Mouse (Mus musculus) cerebellum, postnatal 14 days (tissue): ENCODE data around the gene Hcls1.

Experiments used
- DNase-seq, 2 experiments: peaks; one replicate each; pipeline ENCODE4 v3.0.0; 2021; ENCODE audit warnings: mixed read lengths in 2 of 2

The Hcls1 gene

DNA sequence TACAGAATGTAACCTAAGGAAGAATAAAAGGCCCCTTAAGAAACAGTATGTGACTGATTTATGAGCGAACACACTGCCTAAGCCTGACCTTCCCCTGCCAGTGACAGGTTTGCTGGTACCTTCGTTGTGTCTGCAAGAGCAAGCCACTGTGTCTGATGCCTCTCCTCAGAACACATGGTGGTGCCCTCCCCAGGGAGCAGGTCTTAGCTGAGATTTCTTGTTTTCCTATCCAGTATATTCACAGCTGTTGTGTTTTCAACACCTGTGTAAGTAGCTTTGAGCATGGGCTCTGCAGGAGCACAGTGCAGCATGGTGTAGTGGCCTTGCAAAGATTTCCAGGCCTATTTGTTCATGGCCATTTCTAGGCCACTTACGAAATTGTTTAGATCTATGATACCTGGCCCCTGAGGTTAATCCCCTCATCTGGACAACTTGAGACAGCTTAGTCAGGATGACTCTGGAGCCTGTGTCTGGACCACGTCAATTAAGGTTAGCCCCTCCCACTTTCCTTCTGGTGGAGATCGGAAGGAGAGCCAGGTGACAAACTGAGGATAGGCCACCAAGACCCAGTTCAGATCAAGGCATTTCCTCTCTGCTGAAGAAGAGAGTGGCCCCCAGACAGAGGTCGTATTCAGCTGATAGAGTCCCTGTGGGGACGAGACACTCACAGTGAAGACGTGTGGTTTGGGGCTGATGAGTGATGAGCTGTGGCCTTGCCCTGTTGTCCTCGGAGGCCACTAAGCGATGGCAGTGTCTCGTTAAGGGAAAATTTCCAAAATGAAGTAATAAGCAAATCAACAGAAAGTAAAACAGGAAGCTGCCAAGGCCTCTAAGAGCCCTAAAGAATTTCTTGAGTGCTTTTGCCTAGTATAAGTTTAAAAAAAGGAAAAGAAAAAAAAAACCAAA is 4.3 kb upstream of the Hcls1 start:
- no peak for DNase-seq

GRCm38 (mm10) chr16:36931381-36931780 is 3.4 kb upstream of the Hcls1 start:
- no peak for DNase-seq

- DNase-seq, result no peak
Measured at GRCm38 (mm10) chr16:36931976-36932375, 2.8 kb upstream of the Hcls1 start.

DNA sequence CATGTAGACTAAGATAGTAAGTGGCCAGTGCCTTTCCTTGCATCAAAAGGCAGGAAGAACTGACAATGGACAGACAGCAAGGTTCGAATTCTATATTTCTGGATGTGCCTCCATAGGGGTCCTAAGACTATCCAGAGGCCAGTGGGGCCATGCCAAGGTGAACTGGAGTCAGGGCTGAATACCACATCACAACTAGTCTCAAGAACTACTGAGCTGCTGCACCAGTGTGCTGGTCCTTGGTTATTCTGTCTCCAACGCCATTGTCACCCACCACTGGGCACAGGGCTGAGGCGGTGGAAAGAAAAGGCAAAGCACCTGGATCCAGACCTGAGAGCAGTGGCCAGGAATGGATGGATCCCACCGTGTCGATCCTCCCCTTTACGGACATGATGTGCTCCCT is 2.2 kb upstream of the Hcls1 start:
- DNase-seq, result no peak

DNA sequence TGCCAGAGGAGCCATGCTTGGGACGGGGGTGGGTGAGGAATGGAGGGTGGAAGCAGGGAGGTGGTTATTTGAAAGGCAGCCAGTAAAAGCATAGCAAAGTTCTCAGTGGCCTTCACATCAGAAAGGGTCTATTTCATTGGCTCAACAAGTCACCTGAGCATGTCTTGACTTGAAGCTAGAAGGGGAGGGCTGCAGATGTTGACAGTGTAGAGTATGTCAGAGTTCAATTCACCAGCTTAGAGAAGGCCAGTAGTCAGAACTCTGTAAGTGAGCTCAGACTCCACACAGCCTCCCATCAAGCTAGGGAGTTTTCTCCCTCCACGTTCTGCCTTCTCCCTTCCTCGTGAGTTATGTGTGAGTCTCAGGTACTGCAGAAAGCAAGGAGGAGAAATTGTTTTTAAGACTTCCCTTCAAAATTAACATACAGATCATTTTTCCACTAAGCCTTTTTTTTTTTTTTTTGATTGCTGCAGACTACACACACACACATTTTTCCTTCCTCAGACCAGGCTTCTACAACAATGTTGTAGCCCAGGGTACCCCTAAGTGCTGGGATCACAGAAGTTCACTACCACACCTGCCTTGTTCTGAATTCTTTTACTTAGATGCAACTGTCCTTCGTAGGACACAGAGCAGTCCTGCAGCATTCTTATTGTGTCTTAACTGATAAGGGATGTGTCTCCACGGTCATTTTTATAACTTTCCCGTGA is 497 bp upstream of the Hcls1 start:
- DNase-seq, result no peak

GRCm38 (mm10) chr16:36935814-36936213 is 1.0 kb downstream of the Hcls1 start:
- DNase-seq, result no peak

DNA sequence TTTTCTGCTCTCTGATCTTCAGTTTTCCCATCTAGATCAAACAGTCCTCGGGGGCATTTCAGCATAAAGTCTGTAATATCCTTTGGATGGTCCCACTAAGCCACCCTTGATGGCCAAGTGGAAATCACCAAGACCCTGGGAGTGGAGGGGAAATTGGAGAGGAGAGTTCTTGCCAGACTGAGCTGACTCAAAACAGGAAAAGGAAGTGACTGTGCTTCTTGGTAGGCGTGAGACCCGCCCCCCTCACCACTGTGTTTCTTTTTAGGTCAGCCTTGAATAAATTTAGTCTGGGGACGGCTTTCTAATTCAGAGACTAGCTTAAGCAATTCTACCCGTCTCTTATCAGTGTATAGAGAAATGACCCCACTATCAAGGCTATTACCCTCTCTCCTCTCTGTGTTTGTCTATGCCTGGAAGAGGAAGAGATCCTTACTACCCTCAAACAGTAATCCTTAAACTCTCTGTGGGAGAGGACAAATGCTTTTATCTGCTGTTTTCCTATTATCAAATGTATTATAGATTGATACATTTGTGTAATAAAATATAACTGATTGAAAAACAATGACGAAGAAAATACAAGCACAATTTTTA is 6.4 kb downstream of the Hcls1 start:
- DNase-seq, result no peak

DNA sequence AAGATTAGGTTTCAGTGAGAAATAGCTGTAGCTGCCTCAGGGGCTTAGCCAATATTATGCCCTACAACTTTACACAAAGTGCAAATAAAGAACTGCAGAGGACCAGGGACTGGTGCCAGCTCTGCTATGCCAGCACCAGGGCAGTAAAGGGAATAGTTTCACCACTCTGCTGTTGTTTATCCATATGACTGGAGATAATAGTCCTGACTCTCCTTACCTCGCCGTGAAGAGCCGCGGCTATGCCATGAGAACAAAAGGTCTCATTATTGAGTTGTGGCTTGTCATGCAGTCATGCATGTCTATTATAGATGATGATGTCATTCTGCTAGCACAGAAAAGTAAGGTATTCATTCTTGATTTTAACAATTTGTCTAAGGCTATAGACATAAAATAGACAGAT is 7.1 kb downstream of the Hcls1 start:
- no peak for DNase-seq

DNA sequence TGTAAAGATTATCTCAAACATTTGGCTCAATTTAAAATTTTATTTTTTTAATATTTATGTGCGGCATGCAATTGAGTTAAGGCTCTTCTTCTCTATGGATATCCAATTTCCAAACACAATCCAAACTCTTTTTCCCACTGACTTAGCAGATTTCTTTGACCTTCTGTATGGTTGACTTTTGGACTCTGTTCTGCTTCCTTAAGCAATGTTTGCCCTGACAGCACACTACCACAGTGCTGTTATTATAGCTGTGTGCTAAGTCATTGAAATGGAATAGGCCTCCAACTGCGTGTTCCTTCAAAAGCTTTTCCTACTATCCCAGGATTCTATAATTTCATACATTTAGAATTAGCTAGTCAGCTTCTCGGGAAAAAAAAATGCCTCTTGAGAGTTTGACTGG is 8.8 kb downstream of the Hcls1 start:
- DNase-seq, result no peak

GRCm38 (mm10) chr16:36944895-36945424 is 10.2 kb downstream of the Hcls1 start:
- DNase-seq, result peak; percentile 50 to 68

- DNase-seq, result no peak
Measured at GRCm38 (mm10) chr16:36946459-36947159, 11.8 kb downstream of the Hcls1 start.

GRCm38 (mm10) chr16:36947646-36948197 is 12.9 kb downstream of the Hcls1 start:
- no peak for DNase-seq

DNA sequence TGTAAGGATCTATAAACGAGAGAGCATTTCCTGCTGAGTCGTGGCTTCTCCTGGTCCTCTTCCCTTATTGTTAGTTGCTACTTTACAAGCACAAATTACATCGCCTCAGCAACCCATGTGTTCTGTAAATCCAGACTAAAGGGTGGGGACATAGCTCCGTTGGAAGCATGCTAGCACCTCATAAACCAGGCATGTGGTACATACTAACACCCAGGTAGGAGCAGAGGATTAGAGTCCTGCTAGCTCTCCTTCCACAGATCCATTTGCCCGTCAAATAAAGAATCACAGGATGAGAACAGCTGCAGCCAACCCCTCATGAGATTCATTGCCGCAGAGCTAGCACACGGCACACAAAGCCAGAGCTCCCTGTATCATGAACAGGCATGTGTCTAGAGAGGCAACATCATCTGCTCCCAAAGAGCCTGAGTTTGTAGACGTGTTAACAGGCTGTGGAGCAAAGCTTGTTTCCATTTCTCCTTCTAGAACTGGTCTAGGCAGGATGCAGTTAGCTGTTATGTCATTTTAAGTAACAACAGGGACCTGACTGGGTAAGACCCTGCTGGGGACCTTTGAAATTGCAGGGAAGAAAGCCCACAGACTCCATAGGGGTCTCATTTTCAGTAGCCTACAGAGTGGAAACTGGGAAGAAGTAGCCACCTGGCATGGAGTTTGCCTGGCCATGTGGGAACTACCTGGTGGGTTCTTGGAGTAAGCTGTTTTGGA is 15.0 kb downstream of the Hcls1 start:
- peak; percentile 24 to 45 for DNase-seq

- peak; percentile 86 to 87 for DNase-seq
Measured at GRCm38 (mm10) chr16:36951029-36951428, 16.2 kb downstream of the Hcls1 start.

DNA sequence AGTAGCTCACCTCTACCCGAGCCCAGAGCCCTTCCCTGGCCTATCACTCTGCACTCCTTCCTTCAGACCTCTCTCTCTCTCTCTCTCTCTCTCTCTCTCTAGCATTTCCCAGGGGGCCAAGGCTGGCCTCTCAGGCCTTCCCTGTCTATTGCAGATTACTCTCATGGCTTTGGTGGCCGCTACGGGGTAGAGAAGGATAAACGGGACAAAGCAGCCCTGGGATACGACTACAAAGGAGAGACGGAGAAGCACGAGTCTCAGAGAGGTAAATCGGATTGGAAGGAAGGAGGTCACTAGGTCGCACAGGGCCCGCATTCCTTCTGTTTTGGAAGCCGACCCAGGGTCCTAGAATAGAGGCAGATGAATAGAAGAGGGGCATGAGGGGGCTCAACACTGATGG is 20.3 kb downstream of the Hcls1 start:
- no peak for DNase-seq

DNA sequence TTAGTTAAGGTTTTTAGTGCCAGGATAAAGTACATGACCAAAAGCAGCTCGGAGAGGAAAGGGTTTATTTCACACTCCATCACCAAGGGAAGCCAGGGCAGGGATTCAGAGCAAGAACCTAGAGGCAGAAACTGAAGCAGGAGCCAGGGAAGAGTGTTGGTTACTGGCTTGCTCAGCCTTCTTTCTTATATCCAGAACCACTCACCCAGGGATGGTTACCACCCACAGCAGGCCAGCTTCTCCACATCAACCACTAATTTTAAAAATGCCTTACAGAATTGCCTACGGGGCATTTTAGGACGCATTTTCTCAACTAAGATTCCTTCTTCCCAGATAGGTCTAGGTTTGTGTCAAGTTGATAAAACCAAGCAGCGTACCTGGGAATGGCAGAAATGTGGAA is 28.6 kb downstream of the Hcls1 start:
- DNase-seq, result no peak

GRCm38 (mm10) chr16:36979127-36979526 is 44.3 kb downstream of the Hcls1 start:
- DNase-seq, result no peak

- no peak for DNase-seq
Measured at GRCm38 (mm10) chr16:36983796-36984195, 49.0 kb downstream of the Hcls1 start.

- no peak for DNase-seq
Measured at GRCm38 (mm10) chr16:36985636-36986042, 50.9 kb downstream of the Hcls1 start.

DNA sequence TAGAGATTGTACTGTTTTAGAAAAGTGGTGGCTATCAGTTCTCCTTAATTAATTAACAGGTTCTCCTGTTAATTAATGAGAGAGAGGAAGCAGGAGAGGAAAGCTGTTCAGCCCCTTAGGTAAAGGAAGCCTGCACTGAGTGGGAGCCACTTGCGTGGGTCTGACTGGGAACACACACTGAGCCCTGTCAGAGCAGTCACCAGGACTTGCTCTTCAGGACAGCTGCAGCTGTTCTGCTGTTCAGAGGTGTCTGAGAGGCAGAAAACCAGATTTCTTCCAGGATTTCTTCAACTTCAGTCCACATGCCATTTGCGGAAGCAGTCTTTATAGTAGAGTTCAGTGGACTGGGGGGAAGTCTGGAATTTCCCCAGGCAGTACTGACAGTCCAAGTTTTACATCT is 52.6 kb downstream of the Hcls1 start:
- DNase-seq, result no peak

DNA sequence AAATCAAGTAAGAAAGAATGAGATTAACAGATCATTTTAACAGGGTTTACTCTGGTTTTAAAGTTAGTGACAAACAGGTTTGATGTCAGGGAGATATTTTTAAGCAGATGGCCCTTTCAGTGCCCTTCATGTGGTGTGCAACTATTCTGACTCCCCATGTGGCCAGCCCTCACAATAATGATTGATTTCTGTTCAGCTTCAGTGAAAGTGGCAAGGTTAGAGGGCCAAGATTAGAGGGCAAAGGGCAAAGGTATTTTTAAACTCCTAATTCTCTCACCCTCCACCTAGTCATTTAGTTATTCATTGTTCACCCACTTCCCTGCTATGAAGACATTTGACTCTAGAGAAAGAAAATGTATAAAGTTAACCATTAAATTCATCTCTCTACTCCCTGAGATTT is 53.3 kb downstream of the Hcls1 start:
- no peak for DNase-seq

- DNase-seq, result no peak
Measured at GRCm38 (mm10) chr16:36989493-36989892, 54.7 kb downstream of the Hcls1 start.
